Mouse (Mus musculus) embryonic stem cell, embryonic (primary cell): ENCODE data around the gene Babam1.

ENCODE experiments used
- CTCF ChIA-PET, 4 experiments: fragments of 300-600 bp in 2 of 4; fragments of 350-600 bp in 2 of 4; sonication (Branson Sonifier 250); formaldehyde crosslinking; loops; one replicate each; lab custom pipeline; 2022; ENCODE audit warnings: inconsistent platforms in 2 of 4; lab: Charles Lee
- POLR2A ChIA-PET, 4 experiments: fragments of 300-600 bp in 2 of 4; fragments of 350-600 bp in 2 of 4; sonication (Branson Sonifier 250); formaldehyde crosslinking; loops; one replicate each; lab custom pipeline; 2022; ENCODE audit warnings: antibody characterized with exemption in 4 of 4, inconsistent platforms in 1 of 4; lab: Charles Lee

The Babam1 gene

DNA sequence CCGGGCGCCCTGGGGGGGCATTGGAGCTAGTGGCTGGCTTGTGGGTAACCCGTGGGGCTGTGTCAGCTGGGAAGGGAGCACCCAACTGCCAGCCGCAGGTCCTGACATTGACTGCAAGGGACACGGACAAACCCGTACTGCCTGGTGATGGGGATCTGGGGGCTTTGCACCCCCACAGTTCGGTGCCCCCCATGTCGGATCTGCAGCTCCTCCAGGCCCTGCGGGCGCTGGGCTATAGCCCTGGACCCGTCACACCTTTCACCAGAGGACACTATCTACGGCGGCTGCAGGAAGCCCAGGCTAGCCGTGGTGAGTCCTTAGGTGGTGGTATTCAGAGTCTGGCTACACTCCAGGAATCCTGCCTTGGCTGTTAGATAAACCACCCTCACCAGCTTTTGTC lies 10.8 kb downstream of the Babam1 start:
- ChIA-PET POLR2A (interaction anchor here in 2 of 4 experiments (0.8 to 7.9 kb wide), 7 partner anchors 11 to 163 kb away, joined by 3 to 69 read pairs (median 14); partner anchors contain the start of genes Babam1 (in 2 of the 2), Ushbp1 (in 2 of the 2), Ocel1 (in 1 of the 2) and Use1 (in 1 of the 2)), CTCF (interaction anchor here in 3 of 4 experiments (0.5 to 1.5 kb wide), 12 partner anchors 11 to 563 kb away, joined by 3 to 10 read pairs (median 3); partner anchors contain the start of genes Babam1 (in 2 of the 3), Mrpl34 (in 1 of the 3) and Ocel1 (in 1 of the 3))

DNA sequence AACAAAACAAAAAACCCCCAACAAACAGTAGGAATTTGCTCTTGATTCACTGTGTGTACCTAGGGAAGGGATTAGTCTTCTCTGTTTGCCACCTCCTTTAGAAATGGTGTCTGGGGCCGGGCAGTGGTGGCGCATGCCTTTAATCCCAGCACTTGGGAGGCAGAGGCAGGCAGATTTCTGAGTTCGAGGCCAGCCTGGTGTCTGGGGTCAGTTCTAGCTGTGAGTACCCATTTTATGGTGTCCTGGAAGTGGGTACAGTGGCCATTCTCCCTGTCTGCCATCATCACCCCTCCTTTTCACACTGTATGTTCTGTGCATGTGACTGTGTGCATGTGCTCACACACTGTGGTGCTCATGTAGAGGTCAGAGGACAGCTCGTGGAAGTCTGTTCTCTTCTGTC lies 11.6 kb downstream of the Babam1 start:
- CTCF ChIA-PET = no interaction called here

GRCm38 (mm10) chr8:71411535-71412273 lies 15.0 kb downstream of the Babam1 start:
- POLR2A ChIA-PET = interaction anchor here in 2 of 4 experiments (0.7 to 1.4 kb wide), 7 partner anchors 9 to 1114 kb away, joined by 3 to 6 read pairs (median 3); no protein-coding TSS in a partner anchor
- CTCF ChIA-PET = interaction anchor here in 1 of 4 experiments (0.6 kb wide), 1 partner anchor 590 kb away, joined by 3 read pairs; no protein-coding TSS in a partner anchor

More for the DNA sequence above, 11.6 kb downstream of the Babam1 start:
- POLR2A ChIA-PET = interaction anchor here in 1 of 4 experiments (0.6 to 7.9 kb wide), 3 partner anchors 9 to 158 kb away, joined by 3 to 69 read pairs (median 4); no protein-coding TSS in a partner anchor

DNA sequence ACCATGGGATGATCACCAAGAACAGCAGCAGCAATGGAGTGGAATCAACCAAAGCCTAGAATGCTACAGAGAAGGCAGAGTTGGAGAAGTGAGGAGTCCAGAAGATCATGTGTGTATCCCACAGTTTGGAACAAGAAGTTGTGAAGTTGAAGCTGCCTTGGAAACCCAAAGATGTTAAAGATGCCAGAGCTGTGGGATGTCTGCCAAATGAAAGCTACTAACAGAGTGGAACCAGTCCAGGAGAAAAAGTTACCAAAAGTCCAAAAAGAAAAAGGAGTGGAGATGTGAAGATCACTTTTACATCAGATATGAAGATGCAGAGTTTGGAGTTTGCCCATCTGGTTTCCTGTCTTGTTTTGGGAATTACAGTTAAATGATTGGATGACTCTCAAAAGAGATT lies 25.5 kb downstream of the Babam1 start:
- CTCF ChIA-PET = no interaction called here
- POLR2A ChIA-PET = interaction anchor here in 1 of 4 experiments (0.6 kb wide), 1 partner anchor 137 kb away, joined by 3 read pairs; the partner anchor contains the start of gene Tmem221

- ChIA-PET CTCF (interaction anchor here in 1 of 4 experiments (0.7 kb wide), 1 partner anchor 232 kb away, joined by 6 read pairs; no protein-coding TSS in a partner anchor), POLR2A (interaction anchor here in 1 of 4 experiments (0.6 kb wide), 1 partner anchor 48 kb away, joined by 3 read pairs; no protein-coding TSS in a partner anchor)
Measured at GRCm38 (mm10) chr8:71432935-71433334, 36.3 kb downstream of the Babam1 start.

DNA sequence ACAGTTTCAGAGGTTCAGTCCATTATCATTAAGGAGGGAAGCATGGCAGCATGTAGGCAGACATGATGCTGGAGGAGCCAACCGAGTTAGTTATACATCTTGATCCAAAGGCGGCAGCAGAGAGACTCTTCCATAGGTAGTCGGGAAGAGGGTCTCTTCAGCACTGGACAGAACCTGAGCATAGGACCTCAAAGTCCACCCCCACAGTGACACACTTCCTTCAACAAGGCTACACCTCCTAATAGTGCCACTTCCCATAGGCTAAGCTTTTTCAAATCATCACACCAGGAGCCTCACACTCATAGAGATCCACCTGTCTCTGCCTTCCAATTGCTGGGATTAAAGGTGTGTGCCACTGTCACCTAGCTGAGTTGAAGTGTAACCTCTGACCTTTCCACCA lies 40.4 kb downstream of the Babam1 start:
- ChIA-PET CTCF (no interaction called here), POLR2A (no interaction called here)

DNA sequence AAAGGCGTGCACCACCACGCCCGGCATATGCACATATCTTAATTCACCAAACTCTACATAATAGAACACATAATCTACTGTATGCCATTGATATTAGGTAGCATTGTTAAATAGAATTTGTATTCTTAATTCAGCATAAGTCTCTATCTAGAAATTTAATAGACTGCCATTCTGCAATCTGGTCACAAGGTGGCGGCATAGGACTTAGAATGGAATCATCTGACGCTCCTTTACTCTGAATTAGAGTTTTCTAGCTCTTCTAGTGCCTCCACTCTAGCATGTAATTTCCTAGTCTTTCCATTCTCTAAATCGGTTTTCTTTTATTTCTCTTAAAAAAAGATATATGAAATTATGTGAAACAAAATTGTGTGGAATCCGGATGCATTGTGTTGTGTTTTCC lies 44.7 kb downstream of the Babam1 start:
- ChIA-PET POLR2A (interaction anchor here in 2 of 4 experiments (0.7 to 1.6 kb wide), 9 partner anchors 11 to 115 kb away, joined by 3 to 7 read pairs (median 4); partner anchors contain the start of genes Abhd8 (in 1 of the 2) and Mrpl34 (in 1 of the 2)), CTCF (interaction anchor here (0.6 to 1.6 kb wide), 44 partner anchors 12 to 743 kb away, joined by 3 to 12 read pairs (median 4); partner anchors contain the start of genes Mrpl34 (in 2 of the 4), Ankle1 (in 1 of the 4), Bst2 (in 1 of the 4) and Gm3336 (in 1 of the 4))

- CTCF ChIA-PET = interaction anchor here in 2 of 4 experiments (0.6 to 1.6 kb wide), 2 partner anchors 54 to 74 kb away, joined by 4 to 5 read pairs; no protein-coding TSS in a partner anchor
- POLR2A ChIA-PET = interaction anchor here in 2 of 4 experiments (0.5 to 0.9 kb wide), 2 partner anchors 25 to 564 kb away, joined by 3 to 4 read pairs; no protein-coding TSS in a partner anchor
Measured at GRCm38 (mm10) chr8:71445096-71445495, 48.4 kb downstream of the Babam1 start.

DNA sequence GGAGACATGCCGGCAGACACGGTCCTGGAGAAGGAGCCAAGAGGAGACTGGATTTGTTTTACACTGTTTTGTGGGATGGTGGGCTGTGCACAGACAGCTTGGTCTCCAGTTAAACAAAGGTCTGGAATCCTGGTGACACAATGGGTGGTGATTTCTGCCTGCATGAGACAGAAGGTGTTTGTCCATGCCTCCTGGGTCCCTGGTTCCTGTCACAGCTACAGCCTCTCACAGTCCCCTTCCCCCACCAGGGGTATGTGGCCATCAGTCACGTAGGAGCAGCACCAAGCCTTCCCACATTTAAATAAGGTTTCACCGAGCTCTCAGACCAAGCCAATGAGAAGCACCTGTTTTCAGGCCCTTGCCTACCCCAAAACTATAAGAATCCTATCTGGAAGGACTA lies 54.7 kb downstream of the Babam1 start:
- POLR2A ChIA-PET = interaction anchor here in 2 of 4 experiments (0.6 to 1.9 kb wide), 5 partner anchors 10 to 152 kb away, joined by 3 to 6 read pairs (median 3); partner anchors contain the start of gene Mrpl34 (in 1 of the 2)
- CTCF ChIA-PET = interaction anchor here in 1 of 4 experiments (0.7 kb wide), 1 partner anchor 13 kb away, joined by 3 read pairs; the partner anchor contains the start of gene Abhd8

DNA sequence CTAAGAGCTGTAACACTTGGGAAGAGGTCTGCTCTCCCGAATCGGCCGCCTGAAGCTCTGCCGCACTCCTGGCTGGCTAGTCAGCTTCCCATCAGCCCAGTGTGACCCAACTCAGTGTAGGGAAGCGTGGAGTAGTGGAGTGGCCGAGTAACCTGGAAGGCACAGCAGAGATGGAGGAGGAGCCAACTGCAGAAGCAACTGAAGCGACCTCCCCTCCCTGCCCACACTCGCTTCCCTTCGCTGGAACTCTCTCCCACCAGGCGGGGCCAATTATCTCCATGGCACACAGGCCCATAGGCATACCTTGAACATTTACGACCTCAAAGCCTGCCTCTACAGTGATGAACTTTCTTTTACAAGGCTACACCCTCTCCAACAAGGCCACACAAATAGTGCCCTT lies 55.1 kb downstream of the Babam1 start:
- CTCF ChIA-PET = no interaction called here
- POLR2A ChIA-PET = interaction anchor here in 2 of 4 experiments (0.9 to 1.9 kb wide), 4 partner anchors 10 to 151 kb away, joined by 3 to 6 read pairs (median 4); partner anchors contain the start of gene Mrpl34 (in 1 of the 2)

DNA sequence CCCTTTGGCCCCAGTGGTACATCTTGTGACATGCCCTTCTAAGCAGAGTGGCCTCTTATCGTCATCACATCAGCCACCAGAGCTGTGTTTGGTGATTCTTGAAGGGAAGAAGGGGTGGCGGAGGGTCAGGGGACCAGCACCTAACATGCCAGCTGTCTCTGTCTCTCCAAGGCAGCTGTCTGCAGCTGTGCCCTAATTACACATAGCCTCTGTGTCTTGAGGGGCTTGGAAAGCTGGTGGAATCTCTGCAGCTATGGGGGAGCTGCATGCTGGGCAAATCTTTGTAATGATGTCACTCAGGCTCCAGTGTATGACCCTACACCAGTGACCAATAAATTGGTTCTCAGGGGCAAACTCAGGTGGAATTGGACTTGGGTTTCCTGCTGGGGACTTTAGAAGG lies 56.0 kb downstream of the Babam1 start:
- CTCF ChIA-PET = interaction anchor here in 1 of 4 experiments (1.3 kb wide), 1 partner anchor 11 kb away, joined by 3 read pairs; no protein-coding TSS in a partner anchor
- POLR2A ChIA-PET = interaction anchor here in 1 of 4 experiments (1.4 to 1.9 kb wide), 2 partner anchors 11 to 12 kb away, joined by 5 to 6 read pairs; partner anchors contain the start of gene Mrpl34
